Mouse (Mus musculus): ENCODE measurements around the gene Eif5a2.
A peak's percentile ranks its signal among the peaks of the same experiment; 100 is the strongest.

The Eif5a2 gene

DNA sequence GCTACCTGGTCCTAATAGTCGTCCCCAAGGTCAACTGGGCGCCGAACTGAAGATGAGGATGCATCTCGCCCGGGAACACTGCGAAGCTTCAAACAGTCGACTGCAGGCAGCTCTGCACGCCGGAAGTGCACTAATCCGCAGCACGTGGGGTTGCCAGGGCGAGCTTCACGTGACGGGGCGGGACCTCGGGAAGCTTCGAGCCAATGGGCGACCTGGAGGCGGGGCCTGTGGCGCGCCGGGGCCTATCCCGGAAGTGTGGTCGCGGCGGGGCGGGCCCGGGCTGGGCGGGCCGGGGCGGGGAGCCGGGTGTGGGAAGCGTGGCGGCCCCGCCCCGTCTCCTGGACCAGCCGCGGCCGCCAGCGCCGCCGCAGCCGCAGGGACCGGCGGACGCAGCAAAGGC lies at the start of gene Eif5a2:
Gene Eif5a2, plus strand, starts transcription at position 283 of the 400 bp plus-strand sequence.
- peak; percentile 95 for DNase-seq (ENCODE audit: low read depth, low spot score)

DNA sequence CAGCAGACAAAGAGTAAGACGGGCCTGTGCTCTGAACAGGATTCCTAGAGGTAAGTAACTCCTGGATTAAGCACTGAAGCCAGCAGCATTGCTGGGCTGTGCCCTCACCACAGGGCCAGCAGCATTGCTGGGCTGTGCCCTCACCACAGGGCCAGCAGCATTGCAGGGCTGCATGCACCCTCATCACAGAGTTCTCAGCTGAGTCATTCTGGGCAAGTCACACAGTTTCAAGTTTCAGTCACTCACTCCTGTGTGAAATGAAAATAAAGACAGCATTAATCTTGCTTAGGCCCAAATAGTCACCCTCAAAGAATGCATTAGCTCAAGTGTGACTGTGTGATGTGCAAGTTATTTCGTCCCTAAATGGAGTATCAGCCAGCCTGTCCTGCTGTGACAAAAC lies 46.4 kb upstream of the Eif5a2 start:
- DNase-seq (ENCODE audit: low read depth, low spot score), result no peak

DNA sequence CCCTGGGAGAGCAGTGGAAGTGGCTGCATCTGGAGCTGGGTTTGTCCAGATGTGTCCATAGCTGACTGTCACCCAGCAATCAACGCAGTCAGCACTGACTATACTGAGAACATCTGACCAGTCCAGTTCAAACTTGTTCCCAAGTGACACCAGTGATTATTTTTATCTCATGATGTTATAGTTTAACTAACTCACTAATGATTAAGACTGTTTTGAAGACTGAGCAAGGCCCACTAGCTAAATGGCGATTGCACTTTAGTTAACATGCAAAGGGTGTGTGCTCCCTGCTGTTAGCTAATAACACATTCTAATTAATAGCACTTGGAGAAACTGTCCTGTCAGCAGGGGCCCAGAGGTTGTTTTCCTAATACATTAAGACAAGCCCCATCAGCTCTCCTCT lies 44.1 kb upstream of the Eif5a2 start:
- DNase-seq (ENCODE audit: low read depth, low spot score), result no peak

DNA sequence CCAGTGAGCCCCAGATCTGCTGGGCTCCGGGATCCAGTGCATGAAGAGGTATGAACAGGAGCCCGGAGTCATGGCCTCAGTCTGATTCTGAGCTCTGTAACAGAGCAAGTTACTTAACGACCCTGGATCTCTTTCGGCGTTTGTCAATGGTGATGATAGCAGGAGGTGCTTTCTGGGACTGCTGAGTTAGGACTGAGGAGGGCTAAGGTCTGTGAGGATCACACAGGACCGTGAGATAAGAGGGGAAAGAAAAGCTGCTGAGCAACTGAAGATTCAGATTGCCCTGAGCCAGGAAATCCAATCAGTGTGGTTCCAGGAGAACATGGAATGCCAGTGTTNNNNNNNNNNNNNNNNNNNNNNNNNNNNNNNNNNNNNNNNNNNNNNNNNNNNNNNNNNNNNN lies 40.7 kb upstream of the Eif5a2 start:
- no peak for DNase-seq (ENCODE audit: low read depth, low spot score)

DNA sequence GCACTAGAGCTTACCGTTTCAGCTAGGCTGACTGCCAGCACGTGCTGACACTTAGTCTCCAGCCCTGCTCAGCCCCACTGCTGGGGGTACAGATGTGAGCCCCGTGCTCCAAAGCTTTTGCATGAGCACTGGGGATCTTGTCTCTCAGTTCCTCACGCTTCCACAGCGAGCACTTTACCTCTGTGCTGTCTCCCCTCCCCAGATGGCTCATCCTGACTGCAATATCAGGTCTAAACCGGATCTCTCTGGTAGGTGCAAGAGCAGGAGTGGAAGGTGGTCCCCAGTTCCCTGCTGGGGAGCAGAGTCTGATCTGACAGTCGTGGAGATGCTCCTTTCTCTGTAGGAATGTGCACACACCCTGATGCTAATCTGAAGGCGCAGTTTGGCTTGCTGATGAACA lies 37.8 kb upstream of the Eif5a2 start:
- no peak for DNase-seq (ENCODE audit: low read depth, low spot score)

DNA sequence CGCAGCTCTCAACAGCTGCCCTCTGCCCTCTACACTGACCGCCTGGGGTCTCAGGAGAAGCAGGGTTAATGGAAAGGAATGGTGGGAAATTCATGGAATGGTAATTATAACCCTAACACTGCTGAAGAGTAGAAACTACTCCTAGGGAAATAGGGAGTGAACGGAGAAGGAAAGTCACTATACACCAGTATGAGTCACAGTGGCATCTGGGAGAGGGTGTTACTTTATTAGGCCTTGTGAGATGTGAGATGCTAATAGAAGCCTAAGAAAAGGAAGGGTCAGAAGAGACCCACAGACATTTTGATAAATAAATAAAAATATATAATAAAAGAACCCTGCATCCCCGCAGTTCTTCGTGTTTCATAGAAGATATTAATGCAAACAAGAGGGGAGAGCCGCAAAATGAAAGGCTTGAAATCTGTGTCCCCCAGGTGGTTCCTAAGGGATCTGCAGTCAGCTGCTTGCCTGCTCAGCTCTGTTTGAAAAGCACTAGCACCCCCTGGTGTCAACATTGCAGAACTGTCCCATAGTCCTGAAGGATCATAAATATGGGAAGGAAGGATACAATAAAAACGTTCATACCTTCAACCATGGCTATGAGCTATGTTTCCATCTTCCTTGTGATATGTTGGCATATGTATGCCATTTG lies 35.1 kb upstream of the Eif5a2 start:
- peak; percentile 64 for DNase-seq (ENCODE audit: low read depth, low spot score)

DNA sequence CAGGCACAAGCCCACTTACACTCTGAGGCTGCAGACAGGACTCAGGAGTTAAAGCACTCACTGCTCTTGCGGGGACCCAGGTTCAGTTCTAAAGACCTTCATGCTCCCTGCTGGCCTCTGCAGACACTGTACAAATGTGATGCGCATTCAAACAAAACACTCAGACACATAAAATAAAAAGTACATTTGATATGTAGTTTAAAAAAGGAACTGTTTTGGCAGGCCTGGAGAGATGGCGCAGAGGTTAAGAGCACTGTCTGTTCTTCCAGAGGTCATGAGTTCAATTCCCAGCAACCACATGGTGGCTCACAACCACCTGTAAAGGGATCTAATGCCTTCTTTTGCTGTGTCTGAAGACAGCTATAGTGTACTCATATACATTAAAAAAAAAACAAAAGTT lies 32.9 kb upstream of the Eif5a2 start:
- DNase-seq (ENCODE audit: low read depth, low spot score), result no peak

DNA sequence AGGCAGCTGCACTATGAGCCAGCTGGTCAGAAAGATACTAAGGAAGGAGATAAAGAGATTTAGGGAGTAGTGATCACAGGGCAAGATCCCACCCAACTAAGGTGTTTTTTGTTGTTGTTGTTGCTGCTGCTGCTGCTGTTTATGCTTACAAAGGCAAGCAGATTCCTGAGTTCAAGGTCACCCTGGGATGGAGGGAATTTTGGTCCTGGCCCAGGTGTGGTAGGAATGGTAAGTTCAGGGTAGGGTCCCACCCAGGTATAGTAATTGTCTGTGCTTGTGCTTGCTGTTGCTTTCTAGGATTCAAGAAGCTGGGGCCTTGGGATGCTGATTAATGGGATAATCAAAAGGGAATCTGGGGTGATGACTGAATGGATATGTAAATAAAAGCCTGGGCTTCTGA lies 32.1 kb upstream of the Eif5a2 start:
- DNase-seq (ENCODE audit: low read depth, low spot score), result no peak

DNA sequence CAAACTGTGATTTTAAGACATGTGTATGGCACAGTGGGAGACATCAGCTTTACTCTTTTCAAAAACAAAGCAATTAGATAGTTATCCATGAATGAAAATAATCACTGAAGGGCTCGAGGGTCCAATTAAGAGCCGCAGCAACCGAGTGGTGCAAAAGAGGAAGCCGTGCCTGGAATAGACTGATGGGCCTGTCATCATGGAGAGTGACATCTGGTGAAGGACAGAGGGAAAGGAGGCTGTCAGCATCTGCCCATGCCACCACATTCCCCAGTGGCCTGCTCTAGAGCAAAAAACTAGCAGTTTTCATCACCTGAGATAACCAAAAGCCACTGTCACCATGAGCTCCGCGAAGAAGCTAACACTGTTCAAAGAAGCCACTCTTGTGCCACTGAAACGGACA lies 25.6 kb upstream of the Eif5a2 start:
- DNase-seq (ENCODE audit: low read depth, low spot score), result no peak

DNA sequence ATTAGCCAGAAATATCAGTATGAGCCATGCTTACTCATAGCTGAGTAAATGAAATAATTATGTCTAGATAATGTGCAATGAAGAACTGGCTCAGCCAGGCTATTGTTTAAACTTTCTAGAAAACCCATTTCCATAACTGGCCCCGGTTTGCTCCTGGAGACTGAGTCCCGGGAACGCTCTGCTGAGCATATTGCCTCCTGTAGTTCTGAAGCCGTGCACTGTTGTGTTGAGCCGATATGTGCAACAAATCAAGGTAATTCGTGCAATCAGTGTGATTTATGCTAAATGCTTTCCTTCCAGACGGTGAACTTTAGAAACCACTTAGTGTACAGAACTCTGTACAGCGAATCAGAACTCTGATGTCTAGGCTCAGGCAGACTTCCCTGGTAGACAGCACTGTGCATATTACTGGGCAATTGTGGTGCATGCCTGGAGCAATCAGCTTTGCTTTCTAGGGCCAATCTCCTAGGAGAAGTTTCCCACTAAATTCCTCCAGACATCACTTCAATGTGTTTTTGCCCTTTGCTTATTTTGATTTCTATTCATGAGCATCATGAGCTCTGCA lies 19.8 kb upstream of the Eif5a2 start:
- no peak for DNase-seq (ENCODE audit: low read depth, low spot score)

DNA sequence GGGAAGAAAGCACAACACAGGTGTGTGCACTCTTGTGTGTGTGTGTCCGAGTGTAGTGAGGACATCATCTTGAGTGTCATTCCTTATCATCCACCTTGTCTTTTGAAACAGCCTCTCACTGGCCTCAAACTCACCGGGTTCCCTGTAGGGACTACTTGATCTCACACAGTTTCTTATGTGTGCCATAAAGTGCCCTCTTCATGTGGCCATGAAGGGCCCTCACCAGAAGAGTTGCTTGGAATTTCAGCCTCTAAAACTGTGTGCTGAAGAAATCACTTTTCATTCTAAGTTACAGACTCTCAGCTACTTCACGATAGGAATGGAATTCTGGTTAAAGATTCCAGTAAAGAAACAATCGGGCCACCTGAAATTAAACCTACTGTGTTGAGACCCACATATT lies 14.1 kb upstream of the Eif5a2 start:
- no peak for DNase-seq (ENCODE audit: low read depth, low spot score)

DNA sequence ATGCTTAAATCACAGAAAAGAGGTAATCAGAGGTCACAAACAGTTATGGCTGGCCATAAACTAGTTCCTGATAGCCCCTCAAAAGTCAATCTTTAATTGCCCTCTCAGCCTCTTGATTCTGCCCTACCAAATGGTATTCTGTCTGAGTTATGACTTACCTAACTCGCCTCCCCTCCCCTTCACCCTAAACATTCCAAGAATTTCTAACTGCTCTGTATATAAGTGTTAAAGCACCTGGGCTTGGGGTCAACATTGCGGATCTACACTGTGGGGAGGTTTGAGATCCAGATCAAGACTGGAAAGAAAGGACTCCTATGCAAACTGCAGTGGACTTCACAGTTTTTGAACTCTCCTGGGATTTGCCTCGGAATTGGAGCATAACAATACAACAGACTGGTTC lies 12.9 kb upstream of the Eif5a2 start:
- DNase-seq (ENCODE audit: low read depth, low spot score), result no peak

DNA sequence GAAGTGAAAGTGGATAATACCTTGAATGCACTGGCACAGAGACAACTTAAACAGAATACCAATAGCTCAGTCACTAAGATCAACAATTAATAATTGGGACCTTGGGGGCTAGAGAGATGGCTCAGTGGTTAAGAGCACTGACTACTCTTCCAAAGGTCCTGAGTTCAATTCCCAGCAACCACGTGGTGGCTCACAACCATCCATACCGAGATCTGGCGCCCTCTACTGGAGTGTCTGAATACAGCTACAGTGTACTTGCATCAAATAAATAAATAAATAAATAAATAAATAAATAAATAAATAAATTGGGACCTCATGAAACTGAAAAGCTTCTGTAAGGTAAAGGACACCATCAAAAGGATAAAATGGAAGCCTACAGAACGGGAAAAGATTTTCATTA lies 8.2 kb upstream of the Eif5a2 start:
- peak; percentile 19 for DNase-seq (ENCODE audit: low read depth, low spot score)

DNA sequence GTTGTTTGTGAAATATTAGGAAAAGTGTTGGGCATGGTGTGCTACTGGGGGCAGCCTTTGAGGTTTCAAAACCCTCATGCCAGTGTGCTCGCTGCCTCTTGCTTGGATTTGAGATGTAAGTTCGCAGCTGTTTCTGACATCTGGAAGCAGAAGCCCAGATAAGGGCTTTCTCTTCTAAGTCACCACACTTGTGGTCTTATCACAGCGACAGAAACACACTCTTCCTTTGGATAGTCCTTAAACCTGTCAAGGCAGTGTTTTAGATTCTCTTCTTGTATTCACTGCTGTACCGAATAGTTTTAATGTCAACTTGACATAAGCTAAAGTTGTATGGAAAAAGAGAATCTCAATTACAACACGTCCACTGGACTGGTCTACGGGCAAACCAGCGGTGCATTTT lies 5.7 kb upstream of the Eif5a2 start:
- no peak for DNase-seq (ENCODE audit: low read depth, low spot score)

DNA sequence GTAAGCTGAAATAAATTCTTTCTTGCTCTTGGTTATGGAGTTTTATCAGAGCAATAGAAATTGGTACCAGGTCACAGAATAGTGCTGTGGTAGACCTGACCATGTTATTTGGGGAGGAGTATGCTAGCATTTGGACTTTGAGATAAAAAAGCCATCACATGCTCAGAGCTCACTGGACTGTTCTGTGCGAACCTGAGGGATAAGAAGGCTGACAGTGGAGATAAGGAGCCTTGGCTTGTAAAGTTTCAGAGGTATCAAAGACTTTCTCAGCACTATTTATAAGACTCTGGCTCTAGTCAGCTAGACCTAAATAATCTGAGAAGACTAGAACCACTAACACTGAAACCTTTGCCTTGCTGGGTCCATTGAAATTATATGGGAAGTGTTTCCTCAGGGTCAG lies 5.1 kb upstream of the Eif5a2 start:
- no peak for DNase-seq (ENCODE audit: low read depth, low spot score)

DNA sequence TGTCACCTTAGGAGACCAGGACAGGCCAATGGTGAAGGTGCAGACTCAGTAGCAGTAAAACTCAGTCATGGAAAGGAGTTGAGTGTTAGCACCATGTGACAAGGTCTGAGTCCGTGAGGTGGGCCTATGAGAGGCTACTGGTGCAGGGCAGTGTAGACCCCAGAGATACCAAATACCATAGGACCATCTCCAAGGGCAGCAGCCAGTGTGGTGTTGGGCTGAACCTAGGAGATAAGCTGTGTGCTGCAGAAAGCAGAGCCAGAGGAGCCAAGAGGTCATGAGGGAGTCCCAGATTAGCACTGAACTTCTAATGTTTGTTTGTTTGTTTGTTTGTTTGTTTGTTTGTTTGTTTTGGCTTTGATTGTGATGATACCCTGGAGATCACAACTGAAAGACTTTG lies 4.6 kb upstream of the Eif5a2 start:
- no peak for DNase-seq (ENCODE audit: low read depth, low spot score)

DNA sequence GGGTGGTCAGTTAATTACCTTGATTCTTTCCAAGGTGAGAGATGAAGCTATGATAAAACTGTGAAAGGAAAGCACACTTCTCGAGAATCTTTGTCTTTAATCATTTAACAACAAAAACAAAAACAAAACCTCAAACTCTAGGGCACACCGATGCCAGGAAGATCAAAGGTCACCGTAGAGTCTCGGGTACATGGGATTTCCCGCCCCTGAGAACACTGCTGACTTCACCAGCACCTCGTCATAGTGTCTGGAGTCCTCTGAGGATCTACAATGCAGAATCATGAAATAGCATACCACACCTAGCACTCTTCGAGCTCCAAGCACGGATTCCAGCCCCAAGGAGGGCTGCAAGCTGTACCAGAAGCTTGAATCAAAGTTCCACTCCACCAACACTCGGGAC lies 565 bp upstream of the Eif5a2 start:
- DNase-seq (ENCODE audit: low read depth, low spot score), result no peak

DNA sequence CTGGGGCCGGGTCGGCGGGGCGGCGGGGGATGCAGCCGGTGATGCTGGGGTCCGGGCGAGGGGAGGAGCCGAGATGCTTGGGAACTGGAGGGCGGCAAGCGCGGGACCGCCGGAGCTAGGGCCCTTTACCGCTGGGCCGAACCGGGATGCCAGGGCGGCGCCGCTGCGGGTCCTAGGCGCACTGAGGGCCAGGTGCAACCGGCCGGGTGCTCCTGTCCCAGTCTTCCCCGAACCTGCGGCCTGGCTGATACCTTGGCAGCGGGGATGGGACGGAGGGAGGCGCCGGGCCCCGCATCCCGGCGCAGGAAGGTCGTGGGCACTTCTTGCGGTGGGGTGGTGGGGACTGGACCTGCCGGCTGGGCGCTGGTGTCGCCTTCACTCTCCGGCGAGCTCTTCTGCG lies 346 bp downstream of the Eif5a2 start:
- no peak for DNase-seq (ENCODE audit: low read depth, low spot score)

DNA sequence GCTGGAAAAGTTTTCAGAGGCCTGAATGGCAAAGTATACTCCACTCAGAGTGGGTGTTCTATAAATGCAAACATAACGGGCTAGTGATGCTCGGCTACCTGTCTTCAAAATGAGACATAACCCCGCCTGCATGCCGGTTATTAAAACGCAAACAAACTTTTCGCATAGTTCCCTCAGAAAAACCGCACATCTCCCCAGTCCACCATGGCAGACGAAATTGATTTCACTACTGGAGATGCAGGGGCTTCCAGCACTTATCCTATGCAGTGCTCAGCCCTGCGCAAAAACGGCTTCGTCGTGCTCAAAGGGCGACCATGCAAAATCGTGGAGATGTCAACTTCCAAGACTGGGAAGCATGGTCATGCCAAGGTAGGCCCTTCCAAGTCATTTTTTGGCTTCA lies 772 bp downstream of the Eif5a2 start:
- no peak for DNase-seq (ENCODE audit: low read depth, low spot score)

DNA sequence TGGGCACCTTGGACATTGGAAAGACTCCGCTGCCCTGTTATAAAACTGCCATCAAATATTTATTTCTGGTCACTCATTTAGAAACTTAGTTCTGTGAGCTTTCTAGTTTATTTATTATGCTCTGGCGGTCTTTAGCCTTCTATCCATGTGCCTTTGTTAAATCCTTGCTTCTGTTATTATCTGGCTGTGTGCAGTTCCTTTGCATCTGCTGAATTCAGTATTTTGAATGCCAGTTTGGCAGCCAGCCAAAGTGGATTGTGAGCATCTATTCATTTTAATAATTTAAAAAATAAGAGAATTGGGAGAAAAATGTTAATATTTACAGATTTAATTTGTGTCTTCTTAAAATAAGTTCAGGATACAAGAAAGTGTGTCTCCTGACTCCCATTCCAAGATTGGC lies 3.1 kb downstream of the Eif5a2 start:
- DNase-seq (ENCODE audit: low read depth, low spot score), result no peak

DNA sequence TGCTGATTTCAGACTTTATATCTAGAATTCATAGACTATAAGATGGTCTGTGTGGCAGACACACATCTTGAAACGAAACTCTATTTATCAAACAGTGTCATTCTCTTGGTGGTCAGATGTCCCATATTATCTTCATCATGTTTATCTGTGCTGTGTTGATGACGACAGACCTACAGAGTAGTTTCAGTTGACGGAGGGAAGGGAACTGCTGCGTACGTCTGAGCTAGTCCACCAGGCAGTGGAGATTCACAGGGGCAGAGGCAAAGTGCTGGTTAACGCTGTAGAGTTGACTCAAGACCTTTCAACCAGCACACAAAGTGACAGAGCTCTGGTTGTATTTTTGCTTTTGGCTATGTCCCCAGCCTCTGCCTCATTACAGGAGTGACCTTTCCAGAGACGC lies 13.8 kb downstream of the Eif5a2 start:
- no peak for DNase-seq (ENCODE audit: low read depth, low spot score)

DNA sequence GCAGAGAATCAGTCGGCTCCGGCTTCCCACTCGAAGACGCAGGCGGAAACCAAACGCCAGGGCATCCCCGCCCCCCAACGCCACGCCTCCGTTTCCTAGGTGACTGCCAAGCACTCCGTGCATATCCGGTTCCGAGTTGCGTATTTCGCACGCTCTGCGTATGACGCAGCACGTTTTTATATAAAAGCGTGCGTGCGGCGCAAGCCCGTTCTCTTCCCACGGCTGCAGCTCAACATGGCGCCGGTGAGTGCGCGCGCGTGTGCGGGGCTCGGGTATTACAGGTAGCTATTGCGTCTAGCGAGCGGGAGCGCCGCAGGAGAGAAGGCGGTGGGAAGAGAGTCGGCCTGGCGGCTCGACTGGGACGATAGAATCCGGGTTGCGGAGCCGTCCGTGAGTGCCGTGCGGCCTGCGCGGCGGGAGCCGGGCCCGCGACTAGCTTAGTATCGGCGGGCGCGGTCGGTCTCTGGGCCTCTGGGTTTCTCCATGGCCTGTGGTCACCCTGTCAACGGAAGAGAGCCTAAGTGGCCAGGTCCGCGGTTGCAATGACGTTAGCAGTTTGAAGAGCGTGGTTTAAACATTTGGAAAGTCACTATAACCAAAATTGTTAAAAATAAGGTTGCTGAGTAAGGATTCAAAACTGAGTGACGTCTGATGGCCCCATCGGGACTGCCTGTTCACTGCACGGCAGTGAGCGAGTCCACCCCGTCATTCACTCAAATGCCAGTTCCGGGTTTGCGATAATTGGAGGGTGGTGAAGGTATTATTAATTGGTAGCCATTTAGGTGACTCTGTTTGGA lies 24.4 kb downstream of the Eif5a2 start, which contains the start of gene Rpl22l1:
Gene Rpl22l1, plus strand, starts transcription at position 136 of the 797 bp plus-strand sequence.
- peak; percentile 98 for DNase-seq (ENCODE audit: low read depth, low spot score)

DNA sequence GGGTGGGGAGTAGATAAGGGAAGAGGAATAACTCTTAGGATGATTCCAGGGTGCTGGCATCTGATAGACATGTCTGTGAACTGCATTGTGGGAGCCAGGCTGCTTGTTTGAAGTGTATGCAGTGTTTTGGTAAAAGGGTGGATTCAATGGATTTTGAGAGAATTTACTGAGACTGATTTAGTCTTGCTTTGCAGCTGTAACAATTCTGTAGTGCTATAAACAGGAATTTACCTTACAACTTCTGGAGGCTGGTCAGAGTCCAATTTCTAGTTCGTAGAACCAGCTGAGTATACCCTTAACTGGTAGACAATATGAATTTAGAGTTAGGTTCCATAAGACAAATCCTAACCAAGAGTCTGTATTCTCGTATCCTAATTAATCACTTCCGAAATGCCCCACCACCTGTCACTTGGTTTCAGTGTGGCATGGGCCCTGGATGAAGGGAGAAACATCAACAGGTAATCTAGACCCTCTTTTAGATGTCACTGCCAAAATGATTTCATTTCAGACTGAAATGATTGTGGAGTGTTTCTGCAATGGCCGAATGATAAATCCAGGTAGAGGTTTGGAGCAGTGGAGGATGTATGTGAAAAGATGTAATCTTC lies 27.1 kb downstream of the Eif5a2 start:
- DNase-seq (ENCODE audit: low read depth, low spot score), result no peak

Data from CD4-positive helper T cell, adult 2 months (primary cell).